8 mouse cellular contexts compared by ENCODE assay signal in genomic region chr2:112492856-112493538, GRCm38 (mm10). TPM values are rescaled to one million over a fixed set of nuclear protein-coding genes. Genes with fewer than 3 reads are reported as not detected.
DNase-seq lines count a peak whose midpoint lies in the region; ATAC-seq lines count a peak whose summit lies in the region.

Gene Aven (plus strand): TSS chr2:112492964.

- ATAC-seq in hindbrain, embryonic 12.5 days (ENCODE audit: low FRiP score) = peak; percentile 97

- no peaks in the 10 kb centered on the region for H3K36me3 ChIP-seq in hindbrain, embryonic 12.5 days

- WGBS in hindbrain, embryonic 12.5 days = under 1% methylated on average over 51 of the region's 87 CpGs

- H3K4me2 ChIP-seq in hindbrain, embryonic 12.5 days (replicated peaks) = peak within 1 kb of the TSS; percentile 70

- no peaks in the 10 kb centered on the region for H3K27me3 ChIP-seq in hindbrain, embryonic 12.5 days

- H3K9ac ChIP-seq in hindbrain, embryonic 12.5 days = peak within 1 kb of the TSS; percentile 96

- peak within 1 kb of the TSS; percentile 72 for H3K4me3 ChIP-seq in hindbrain, embryonic 12.5 days

- no peaks in the 10 kb centered on the region for H3K9me3 ChIP-seq in hindbrain, embryonic 12.5 days (replicated peaks)

- peaks cover 8% of the 10 kb centered on the region for H3K4me1 ChIP-seq in hindbrain, embryonic 12.5 days

- DNase-seq in NIH3T3 (ENCODE audit: low read depth) = peak; percentile 92
- DNase-seq in cerebellum, adult 9-11 months = peak; percentile 90
- peak; percentile 50 to 78 for DNase-seq in frontal cortex, postnatal 10 days (ENCODE audit: low spot score in 2 of 2)
- DNase-seq in left cerebral cortex, adult 11 months (ENCODE audit: low spot score) = peak; percentile 73
- peak; percentile 88 to 94 for DNase-seq in lung, postnatal 4 days
- DNase-seq in retina, postnatal 1 day = peak; percentile 90
- DNase-seq in thymus, postnatal 4 days = peak; percentile 84

- H3K27ac ChIP-seq in hindbrain, embryonic 12.5 days = peak within 1 kb of the TSS; percentile 96

RNA-seq across cellular contexts. Expression of gene Aven, which starts in this region (rescaled TPM):
- 6.5 and 7.9 TPM in 2 replicates for polyA plus RNA-seq in hindbrain, embryonic 12.5 days (2016; fragmentation: Nextera tagmentation; extraction: Ambion mirVana)

Comparison
In these comparisons a context has a peak if more than half of its experiments do, and no peak if none do; other contexts are left out.
1. Peak in every context shown above with its lines: DNase-seq, ATAC-seq, H3K4me3 ChIP-seq and H3K27ac ChIP-seq.